Mouse (Mus musculus) lung, postnatal 14 days (tissue): ENCODE data around the gene Sit1.

Experiments
- DNase-seq: peaks from one replicate; pipeline ENCODE4 v3.0.0; 2021

Gene Sit1

DNA sequence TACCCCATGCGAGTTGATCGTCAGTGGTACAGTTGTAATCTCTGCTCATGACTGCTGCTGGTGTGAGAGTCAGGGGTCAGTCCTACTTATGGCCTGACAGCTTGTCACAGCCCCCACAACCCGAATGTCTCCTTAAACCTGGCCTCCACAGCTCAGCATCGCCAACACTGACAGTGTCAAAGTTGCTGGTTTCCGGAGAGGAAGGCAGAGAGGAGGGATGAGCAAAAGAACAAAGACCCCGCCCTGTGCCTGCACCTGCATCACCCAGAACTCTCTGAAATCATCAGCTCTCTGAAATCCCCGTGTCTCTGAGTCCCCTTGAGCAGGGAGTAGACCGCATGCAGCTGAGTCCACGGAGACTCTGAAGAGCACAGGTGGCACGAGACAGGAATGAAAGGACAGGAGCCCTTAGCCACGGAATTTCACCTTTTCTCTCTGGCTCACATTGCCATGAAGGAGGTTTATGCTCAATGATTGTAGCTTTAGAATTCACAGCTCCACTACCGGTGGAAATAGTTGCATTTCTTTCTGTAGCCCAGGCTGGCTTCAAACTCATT lies at the start of gene Sit1:
Gene Sit1, minus strand, starts transcription at position 200 of the 557 bp plus-strand sequence.
- DNase-seq: no peak

DNA sequence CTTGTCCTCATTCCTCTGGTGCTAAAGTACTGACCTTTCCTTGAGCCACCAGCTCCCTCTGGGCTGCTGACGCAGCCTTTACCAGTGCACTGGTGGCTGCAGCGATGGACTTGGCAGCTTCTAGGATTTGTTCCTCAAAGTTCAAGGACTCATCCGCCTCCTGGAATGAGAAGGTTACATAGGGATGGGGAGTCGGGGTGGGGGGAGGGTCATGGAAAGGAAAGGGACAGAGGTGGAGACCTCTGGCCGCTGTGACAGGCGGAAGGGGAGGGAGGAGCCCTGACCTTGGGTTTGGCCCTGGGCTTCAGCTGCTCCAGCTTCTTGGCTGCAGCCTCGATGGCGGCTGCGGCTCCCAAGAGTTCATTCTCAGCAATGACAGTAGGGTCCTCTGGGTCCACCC lies 49.7 kb upstream of the Sit1 start:
- no peak for DNase-seq

DNA sequence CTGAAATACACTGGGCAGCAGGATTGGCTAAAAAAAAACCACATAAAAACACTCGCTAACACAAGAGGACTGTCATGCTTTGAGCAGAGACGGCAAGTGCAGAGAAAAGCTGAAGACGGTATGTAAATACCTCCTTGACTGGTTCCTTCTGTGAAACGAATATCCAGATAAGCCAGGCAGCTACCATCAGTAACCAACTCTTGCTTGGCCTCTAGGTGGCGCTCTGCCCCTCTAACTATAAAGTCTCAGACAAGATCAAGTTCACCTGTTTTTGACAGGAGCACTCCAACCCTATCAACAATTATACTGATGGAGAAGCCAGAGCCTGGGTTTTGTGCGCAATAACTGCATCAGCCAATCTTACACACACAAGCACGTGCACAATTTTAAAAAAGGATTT lies 47.0 kb upstream of the Sit1 start:
- peak; percentile 85 for DNase-seq

DNA sequence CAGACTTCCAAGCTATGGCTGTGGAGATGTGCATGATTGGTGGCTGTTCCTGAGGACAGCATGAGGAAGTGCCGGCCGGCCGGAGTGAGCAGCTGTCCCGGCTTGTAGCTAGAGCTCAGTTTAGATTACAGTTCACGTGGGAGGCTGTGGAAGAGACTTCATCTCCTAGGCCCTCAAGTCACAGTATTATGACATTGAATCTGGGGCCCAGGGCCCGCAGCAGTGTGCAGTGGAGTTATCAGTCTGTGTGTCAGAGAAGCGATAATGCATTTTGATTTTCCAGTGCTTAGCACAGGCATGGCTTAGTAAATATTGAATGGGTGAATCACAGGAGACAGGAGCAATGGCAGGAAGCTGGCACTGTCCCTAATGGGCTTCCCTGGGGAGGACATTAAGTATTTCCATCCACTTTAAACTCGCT lies 46.6 kb upstream of the Sit1 start:
- DNase-seq: no peak

DNA sequence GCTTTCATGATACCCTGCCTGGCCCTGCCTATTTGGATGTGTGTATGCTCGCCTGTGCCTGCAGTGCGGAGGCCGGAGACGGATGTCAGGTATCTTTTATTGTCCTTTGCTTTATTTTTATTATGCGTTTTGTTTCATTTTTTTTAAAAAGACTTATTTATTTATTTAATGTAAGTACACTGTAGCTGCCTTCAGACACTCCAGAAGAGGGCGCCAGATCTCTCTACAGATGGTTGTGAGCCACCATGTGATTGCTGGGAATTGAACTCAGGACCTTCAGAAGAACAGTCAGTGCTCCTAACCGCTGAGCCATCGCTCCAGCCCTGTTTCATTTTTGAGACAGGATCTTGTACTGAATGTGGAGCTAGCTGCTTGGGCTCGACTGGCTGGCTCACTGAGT lies 45.0 kb upstream of the Sit1 start:
- DNase-seq: no peak

DNA sequence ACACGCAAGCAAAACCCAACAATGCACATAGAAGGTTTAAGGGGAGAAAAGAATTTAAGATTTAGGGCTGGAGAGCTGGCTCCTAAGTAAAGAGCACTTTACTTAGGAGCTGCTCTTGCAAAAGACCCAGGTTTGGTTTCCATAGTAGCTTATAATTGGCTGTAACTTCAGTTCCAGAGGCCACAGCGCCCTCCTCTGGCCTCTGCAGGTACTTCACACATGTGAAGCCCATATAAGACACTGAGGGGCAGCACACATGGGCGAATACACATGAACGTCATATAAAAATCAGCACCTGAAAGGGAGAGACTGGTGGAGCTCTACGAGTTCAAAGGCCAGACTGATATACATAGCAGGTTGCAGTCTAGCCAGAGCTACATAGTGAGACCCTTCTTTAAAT lies 44.3 kb upstream of the Sit1 start:
- DNase-seq: no peak

DNA sequence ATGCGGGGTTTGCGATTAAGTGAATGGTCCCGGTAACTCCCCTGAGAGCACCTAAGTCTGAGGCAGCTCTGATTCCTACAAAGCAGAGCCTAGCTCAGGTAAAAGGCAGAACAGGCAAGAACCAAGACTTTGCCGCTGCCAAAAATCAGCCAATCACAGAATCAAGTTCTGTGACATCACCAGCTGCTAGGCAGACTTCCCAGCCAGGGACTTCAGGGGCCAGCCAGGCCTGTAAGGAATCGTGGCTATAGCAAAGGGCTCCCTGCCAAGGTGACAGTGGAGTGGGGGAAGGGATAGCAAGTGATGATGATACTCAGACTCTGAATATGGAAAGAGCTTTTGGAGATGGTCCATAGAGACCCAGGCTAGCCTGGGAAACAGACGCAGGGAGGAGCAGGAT lies 36.4 kb upstream of the Sit1 start:
- DNase-seq: peak; percentile 95

DNA sequence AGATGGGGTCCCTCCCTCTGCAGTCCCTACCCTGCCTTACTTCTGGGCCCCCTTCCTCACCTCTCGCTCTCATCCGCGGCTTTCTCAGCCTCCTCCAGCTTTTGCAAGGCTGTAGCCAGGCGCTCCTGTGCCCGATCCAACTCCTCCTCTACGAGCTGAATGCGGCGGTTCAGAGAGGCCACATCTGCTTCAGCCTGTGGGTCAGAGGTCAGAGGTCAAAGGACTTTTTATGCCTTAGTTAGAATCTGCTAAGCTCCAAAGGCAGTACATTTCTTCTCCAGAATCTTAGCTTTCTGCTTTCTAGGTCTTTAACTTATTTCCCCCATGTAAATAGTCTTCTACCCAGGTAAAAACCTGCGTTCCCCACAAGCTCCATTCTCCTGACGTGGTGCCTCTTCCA lies 36.0 kb upstream of the Sit1 start:
- DNase-seq: no peak

DNA sequence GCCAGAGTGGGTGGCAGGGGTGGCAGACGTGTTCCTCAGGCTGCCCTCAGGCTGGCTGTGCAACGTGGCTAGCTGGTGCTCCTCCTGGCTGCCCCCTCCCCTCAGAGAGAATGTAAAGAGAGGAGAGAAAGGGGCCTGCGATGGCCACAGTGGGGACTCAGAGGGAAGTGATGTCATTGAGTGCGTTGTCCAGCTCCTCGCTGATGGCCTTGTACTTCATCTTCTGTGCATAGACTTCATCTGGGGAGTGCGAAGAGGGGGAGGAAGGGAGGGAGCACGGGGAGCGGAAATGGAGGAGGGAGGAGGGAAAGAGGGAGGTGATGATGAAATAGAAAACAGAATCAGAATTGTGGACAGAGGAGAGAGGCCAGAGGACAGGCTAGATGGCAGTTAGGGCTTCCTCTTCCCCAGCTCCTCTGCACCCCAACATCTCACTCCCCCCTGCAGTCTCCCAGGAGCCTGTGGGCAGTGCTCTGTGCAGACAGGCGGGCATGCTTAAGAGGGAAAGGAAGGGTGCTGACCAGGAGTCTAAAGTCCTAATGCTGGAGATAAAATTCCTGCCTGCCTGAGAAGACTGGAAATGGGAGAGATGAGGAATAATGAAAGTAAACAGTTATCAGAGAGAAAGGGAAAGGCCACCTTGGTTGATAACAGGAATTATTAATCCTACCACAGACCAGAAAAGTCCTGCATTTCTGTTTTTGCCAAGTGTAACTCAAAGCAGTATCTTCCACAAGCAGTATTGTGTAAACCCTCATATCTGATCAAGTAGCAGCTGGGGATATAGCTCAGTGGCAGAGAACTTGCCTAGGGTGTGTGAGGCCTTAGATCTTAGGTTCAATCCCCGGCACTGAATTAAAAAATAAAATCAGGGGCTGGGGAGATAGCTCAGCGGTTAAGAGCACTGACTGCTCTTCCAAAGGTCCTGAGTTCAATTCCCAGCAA lies 32.5 kb upstream of the Sit1 start:
- DNase-seq: no peak

DNA sequence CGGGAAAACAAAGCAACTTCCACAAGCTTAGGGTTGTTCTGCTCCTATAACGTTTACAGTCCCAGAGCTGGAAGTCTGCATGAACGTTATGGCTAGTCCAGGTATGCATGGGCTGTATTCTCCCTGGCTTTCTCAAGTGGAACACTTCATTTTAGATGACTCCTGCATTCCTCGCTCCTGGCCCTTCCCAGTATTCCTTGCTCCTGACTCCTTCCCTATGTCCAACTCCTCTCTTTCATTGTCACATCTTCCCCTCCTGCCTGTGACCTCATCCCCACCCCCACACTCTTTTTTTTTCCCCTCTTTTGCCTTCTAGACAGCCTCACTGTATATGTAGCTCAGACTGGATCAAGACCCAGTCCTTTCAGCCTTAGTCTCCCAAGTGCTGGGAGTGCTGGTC lies 30.3 kb upstream of the Sit1 start:
- DNase-seq: no peak

DNA sequence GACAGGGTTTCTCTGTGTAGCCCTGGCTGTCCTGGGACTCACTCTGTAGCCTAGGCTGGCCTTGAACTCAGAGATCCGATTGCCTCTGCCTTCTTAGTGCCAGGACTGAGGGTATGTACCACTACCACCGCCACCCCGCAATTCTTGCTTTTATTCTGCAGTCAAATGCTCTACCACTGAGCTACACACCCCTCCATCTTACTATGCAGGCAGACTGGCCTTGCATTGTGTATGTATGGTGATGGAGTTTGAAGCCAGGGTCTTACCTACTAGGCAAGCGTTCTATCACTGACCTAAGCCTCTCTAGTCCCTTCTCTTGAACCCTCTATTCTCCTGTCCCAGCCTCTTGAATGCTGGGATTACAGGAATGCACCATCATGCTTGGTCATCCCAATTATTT lies 29.8 kb upstream of the Sit1 start:
- no peak for DNase-seq

DNA sequence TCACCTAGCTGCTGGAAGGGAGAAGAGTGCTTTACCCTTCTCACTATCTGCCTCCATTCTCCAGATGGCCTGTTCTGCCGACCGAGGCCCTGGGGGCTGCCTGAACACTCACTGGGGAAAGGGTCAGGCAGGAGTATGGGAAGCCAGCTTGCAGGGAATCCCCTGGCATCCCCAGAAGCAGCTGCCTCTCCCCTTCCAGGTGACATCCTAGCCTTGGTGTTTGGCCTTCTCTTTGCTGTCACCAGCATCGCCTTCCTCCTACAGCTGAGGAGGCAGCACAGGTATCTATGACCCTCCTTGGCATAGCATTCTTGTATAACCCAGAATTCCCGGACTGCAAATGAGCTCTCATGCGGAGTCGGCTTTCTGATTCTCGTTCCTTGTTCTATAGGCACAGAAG lies 29.1 kb upstream of the Sit1 start:
- no peak for DNase-seq

DNA sequence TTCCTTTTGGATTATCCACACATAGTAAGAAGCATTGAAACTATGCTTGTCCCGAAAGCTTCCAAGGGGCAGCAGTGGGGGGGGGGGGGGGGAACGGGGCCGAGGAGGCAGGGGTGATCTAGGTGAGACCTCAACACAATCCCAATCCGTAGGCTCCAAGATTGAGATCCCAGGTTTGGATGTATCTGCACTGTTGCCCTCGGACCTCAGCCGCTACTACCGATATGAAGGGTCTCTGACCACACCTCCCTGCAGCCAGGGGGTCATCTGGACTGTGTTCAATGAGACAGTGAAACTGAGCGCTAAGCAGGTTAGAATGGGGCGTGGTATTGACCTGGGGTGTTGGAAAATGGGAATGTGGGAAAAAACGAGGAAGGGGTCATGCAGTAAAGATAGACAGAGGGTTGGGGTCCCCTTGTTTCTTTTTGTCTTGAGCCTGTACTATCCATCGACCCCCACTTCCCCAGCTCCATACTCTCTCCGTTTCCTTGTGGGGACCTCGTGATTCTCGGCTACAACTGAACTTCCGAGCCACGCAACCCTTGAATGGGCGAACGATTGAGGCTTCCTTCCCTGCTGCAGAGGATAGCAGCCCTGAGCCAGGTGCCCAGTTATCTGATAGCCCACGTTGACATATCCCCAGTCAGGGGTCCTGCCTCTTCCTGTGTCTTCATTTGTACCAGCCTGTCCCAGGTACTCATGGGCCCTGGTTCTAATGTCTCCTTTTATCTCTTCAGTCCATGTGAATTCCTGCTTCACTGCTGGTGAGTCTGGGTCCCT lies 28.3 kb upstream of the Sit1 start:
- no peak for DNase-seq

DNA sequence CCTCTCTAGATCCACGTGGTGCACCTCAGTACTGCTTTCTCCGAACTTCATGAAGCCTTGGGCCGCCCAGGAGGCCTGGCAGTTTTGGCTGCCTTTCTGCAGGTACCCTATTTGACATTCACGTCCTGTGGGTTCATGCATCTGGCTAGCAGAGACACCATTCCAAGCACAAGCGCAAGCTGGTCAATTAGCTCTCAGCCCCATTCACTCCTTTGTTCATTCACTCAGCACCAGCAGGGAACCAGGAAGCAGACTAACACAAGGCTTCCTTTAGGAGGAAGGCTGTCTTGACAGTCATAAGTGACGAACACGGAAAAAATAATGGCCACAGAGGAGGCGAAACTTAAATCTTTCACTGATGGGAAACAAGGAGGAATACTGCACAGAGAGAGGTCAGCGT lies 25.6 kb upstream of the Sit1 start:
- DNase-seq: no peak

DNA sequence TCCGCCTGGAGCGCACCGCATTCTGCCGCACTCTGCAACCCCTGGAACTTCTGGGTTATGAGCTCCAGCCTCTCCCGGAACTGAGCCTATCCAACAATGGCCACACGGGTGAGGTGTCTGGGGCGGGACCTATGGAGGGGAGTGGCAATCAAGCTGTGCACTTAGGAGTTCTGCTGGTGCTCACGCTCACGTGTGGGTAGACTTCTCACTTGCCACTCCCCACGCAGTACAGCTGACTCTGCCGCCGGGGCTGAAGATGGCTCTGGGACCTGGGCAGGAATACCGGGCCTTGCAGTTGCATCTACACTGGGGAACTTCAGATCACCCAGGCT lies 25.1 kb upstream of the Sit1 start:
- peak; percentile 67 for DNase-seq

DNA sequence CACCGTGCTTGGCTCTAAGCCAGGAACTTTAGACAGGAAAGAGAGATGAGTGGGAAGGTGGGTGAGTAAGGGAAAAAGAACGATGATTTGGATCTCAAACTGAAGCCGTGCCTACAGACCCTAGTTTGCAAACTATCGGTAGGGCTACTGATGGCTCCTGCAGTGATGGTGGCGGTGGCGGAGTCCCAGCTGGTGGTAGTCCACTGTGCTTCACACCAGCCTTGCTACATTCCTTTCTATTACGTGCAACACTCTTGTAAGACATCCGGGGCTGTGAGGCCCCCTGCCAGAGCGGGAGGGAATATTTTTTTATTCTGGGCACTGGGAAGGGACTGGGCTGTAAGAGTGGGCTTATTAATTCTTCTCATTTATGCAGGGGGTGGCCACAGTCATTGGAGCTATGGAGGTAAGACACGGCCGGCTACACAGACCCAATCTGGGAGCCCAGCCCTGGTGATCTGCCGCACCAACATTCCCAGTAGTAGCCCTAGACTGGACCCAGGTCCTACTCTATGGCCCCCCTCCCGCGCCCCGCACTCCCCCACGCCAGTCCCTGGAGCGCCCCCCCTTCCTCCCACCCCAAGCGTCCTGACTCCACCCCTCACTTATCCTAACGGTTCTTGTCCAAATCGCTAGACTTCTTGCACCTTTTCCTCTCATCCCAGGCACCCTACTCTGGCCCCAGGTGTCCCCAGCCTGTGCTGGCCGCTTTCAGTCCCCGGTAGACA lies 24.6 kb upstream of the Sit1 start:
- peak; percentile 45 for DNase-seq

DNA sequence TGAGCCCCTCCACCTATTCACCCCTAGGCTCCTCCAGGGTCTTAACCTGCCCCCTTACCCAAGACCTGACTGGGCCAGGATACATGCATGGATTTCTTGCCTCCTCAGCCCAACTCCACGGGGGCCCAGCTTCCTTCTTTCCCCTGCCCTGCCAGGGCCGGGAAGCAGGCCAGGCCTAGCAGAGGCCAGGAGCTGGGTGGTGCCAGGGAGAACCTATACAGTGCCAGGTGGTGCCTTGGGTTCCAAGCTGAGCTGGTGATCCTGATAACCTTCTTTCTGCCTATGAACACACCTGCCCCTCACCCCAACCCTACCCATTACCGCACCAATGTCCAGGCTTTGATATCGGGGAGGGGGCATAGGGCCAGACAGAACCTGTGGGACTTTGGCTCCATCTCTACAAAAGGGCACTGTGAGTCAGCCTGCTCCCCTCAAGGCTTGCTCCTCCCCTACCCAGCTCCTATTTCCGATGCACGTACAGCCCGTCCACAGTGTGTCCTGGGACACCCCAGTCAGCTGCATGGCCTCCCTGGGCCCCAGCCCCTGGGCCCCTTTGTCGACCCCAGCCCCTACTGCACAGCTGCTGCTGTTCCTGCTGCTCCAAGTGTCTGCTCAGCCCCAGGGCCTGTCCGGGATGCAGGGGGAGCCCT lies 23.1 kb upstream of the Sit1 start, which contains the start of gene Car9:
Gene Car9, plus strand, starts transcription at position 431 of the 650 bp plus-strand sequence.
- DNase-seq: no peak

DNA sequence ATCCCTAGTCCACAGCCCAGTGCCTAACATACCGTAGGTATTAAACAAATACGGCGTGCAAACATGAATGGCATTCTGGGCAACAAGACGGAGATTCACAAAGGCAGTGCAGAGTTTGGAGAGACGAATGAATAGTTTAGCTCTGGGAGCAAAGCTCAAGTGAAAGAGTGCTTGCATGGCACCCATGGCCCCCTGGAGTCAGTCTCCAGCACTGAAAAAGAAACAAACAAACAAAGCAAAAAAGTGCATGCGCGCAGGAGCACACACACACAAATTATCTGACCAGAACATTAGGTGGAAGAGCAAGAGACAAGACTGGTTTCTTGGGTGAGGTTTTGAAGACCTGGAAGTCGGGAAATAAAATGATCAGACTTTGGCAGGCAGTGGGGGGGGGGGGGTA lies 22.5 kb upstream of the Sit1 start:
- no peak for DNase-seq

DNA sequence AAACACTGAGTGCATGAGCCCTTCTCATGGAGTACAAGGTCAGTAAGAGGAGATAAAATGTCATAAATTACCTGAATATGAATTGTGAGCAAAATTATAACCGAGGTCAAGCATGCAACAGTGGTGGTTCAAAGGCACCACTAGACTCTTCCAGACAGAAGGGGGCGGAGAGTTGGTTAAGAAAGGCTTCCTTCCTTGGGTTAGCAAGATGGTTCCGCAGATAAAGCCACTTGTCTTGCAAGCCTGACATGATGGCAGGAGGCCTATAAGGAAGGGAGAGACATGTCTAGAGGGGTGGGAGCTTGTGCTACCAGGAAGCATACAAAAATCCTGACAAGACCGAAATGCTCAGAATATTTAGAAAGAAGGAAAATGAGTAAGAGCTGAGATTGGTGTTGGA lies 20.7 kb upstream of the Sit1 start:
- no peak for DNase-seq

DNA sequence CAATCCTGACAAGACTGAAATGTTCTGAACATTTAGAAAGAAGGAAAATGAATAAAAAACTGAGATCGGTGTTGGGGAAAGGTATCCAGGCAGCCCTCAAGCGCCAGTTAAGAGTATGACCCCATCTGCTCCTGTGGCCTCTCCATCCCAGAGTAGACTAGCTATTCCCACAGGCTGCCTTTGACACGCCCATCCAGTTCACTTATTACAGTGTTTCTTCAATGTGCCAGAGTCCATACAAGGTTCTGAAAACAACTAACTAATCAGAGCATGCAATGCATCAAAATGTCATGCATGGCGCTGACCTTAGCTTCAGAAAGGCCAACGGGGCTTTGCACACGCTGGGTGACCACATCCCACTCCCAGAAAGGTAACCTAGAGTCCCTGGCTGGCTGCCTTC lies 20.0 kb upstream of the Sit1 start:
- no peak for DNase-seq

DNA sequence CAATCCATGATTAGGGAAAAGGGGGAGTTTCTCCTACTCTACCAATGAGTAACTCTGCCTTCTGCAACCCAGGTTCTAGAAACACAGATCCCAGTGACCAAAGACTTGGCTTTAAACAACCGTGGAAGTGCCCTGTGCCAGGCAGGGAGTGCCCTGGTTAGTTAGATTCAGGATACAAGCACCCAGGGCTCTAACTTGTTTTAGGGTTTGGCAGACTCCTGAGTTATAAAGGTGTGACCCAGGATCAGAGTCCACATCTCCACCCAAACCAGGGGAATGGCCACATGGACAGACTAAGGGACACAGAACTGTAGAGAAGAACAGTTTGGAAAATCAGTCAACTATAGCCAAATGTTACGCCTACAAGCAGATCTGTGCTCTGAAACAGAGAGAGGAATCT lies 19.5 kb upstream of the Sit1 start:
- no peak for DNase-seq
